Mouse (Mus musculus) liver, postnatal 0 days (tissue): ENCODE data around the gene Htr3b.

ENCODE experiments used
- CTCF ChIP-seq: sonication (generic); IDR thresholded peaks from 2 replicates; pipeline ENCODE4 v1.5.1; 2016; ENCODE audit warnings: antibody characterized with exemption, low read depth
- EP300 ChIP-seq: IDR thresholded peaks from 2 replicates; pipeline ENCODE4 v1.6.1; 2016; ENCODE audit warnings: antibody characterized with exemption, low read depth, mild to moderate bottlenecking

GRCm38 (mm10) chr9:48995735-48996134 lies 30.9 kb upstream of the Htr3b start:
- TF ChIP-seq CTCF (peak; percentile 39), EP300 (no peak)
